Mouse (Mus musculus): ENCODE measurements around the gene Pnpla1.

- TF ChIP-seq EP300 (optimal IDR thresholded peaks at IDR 0.05): no peak
- no peak; the same call in 1 of the 2 replicates for TF ChIP-seq CTCF (IDR thresholded peaks at IDR 0.05; ENCODE audit: low read depth)
These were observed 30.5 kb upstream of the Pnpla1 start for GRCm38 (mm10) chr17:28827665-28828231.

Data from stomach, postnatal 0 days (tissue).